Mouse (Mus musculus) embryonic facial prominence, embryonic 13.5 days (tissue): Measurements from ENCODE around the gene Reep3. TPM values are rescaled to one million over a fixed set of nuclear protein-coding genes. Genes with fewer than 3 reads are reported as not detected.

Source experiments
- ATAC-seq: fragments of 200-750 bp; cut with Nextera tagmentation; 2 replicates; pipeline ENCODE4 v1.8.0; 2017; ENCODE audit warnings: low read depth; ENCODE audit not compliant: insufficient number of reproducible peaks, insufficient read depth, low FRiP score, low TSS enrichment
- H3K27ac ChIP-seq: fragments of 300-500 bp; sonication (generic); 2 replicates; pipeline ENCODE4 v1.5.1; 2015; ENCODE audit warnings: moderate library complexity, mild to moderate bottlenecking, inconsistent platforms
- H3K27me3 ChIP-seq: fragments of 300-500 bp; sonication (generic); 2 replicates; pipeline ENCODE4 v1.6.1; 2015; ENCODE audit warnings: mild to moderate bottlenecking, inconsistent platforms
- H3K36me3 ChIP-seq: fragments of 300-500 bp; sonication (generic); 2 replicates; pipeline ENCODE4 v1.6.1; 2015; ENCODE audit warnings: mild to moderate bottlenecking, inconsistent platforms
- H3K4me1 ChIP-seq: fragments of 300-500 bp; sonication (generic); 2 replicates; pipeline ENCODE4 v1.6.1; 2015; ENCODE audit warnings: inconsistent platforms
- H3K4me2 ChIP-seq: fragments of 300-500 bp; sonication (generic); 2 replicates; pipeline ENCODE4 v1.6.1; 2015; ENCODE audit warnings: moderate library complexity, mild to moderate bottlenecking, inconsistent platforms
- H3K4me3 ChIP-seq: fragments of 300-500 bp; sonication (generic); 2 replicates; pipeline ENCODE4 v1.5.1; 2015; ENCODE audit warnings: mild to moderate bottlenecking, inconsistent platforms
- H3K9ac ChIP-seq: fragments of 300-500 bp; sonication (generic); 2 replicates; pipeline ENCODE4 v1.6.1; 2015; ENCODE audit warnings: mild to moderate bottlenecking, inconsistent platforms
- H3K9me3 ChIP-seq: fragments of 300-500 bp; sonication (generic); 2 replicates; pipeline ENCODE4 v1.6.1; 2016; ENCODE audit warnings: inconsistent platforms
- WGBS: fragments of 180-500 bp; shearing (Covaris S2); methylation state at CpG from one replicate; pipeline ENCODE4 v1.1.7; 2015; ENCODE audit warnings: mixed read lengths; 5-methylcytosine and 5-hydroxymethylcytosine counted together
- polyA plus RNA-seq: library from polyadenylated mRNA; unstranded; fragments of >200 nt; fragmentation: Nextera tagmentation; extraction: Ambion mirVana; gene quantifications from 2 replicates; pipeline ENCODE4 v1.2.1, GENCODE M21; 2015

The Reep3 gene
- polyA plus RNA-seq, 1 experiment from 2014 or later, result 46.3 TPM

DNA sequence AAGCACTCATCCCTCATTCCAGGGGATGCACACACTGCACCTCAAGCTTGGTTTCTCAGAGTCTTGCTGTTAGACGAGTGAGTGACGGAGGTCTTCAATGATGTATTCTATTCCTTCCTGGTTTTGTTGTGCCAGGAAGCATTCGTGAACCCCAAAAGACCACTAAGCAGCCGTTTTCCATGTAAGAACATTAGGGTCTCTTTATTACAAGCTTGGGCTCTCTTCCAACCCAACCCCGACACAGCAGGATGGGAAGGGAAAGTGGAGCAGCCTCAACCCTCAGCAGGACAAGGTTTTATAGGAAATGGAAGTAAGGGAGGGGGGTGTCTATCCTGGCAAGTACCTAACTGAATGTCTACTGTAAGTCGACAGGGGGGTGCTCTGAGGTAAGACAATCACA is 38.0 kb downstream of the Reep3 start:
- ATAC-seq, result no peak
- H3K4me2 ChIP-seq, result 0 out of 2 replicates have a peak overlapping the region, but pooled peaks have one; percentile 3
- WGBS, result 67% methylated on average over 6 of the region's 6 CpGs

DNA sequence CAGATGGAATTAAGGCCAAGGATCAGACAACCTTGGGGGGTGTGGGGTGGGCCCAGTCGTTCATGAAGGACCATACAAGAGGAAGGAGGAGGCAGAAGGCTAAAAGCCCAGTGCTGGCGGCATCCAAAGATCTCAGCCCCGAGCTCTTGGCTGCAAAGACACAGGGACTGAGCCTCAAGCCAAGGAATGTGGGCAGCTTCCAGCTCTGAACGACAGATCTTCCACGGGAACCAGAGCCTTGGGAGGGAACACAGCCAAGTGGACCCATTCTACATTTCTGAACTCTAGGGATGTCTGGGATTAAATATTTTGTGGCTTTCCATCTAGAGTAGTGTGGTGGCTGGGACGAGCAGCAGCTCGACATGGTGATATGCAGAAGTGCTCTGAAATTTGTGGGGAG is 38.4 kb downstream of the Reep3 start:
- no peak for ATAC-seq
- Histone ChIP-seq H3K4me1 (peaks cover 44% of the 10 kb centered on the region), H3K36me3 (no peaks in the 10 kb centered on the region), H3K27ac (peak overlapping the region; percentile 68), H3K9ac (no peak overlapping the region), H3K4me2 (0 out of 2 replicates have a peak overlapping the region, but pooled peaks have one; percentile 3), H3K27me3 (no peaks in the 10 kb centered on the region), H3K9me3 (no peaks in the 10 kb centered on the region), H3K4me3 (no peak overlapping the region)
- WGBS, result 61% methylated on average over 7 of the region's 7 CpGs

More for the DNA sequence above, 38.0 kb downstream of the Reep3 start:
- no peak overlapping the region for H3K9ac ChIP-seq
- H3K27me3 ChIP-seq, result no peaks in the 10 kb centered on the region
- H3K9me3 ChIP-seq, result no peaks in the 10 kb centered on the region
- peaks cover 40% of the 10 kb centered on the region for H3K4me1 ChIP-seq
- H3K27ac ChIP-seq, result peak overlapping the region; percentile 68
- no peaks in the 10 kb centered on the region for H3K36me3 ChIP-seq
- H3K4me3 ChIP-seq, result no peak overlapping the region

DNA sequence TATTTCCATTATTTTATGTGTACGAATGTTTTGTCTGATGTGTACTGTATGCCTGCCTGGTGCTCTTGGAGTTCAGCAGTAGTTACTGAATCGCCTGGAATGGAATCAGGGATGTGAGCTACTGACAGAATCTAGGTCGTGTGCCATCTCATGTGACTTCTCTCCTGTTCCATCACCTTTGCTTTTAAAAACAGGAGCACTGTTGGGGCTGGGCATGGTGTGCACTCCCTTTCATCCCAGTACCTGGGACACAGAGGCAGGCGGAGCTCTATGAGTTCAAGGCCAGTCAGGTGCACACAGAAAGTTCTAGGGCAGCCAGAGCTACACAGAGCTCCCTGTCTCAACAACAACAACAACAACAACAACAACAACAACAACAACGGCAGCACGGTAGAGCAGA is 39.0 kb downstream of the Reep3 start:
- no peak for ATAC-seq
- Histone ChIP-seq H3K4me3 (no peak overlapping the region), H3K4me2 (no peak overlapping the region), H3K4me1 (peaks cover 49% of the 10 kb centered on the region), H3K36me3 (no peaks in the 10 kb centered on the region), H3K9ac (no peak overlapping the region), H3K27me3 (no peaks in the 10 kb centered on the region), H3K9me3 (no peaks in the 10 kb centered on the region), H3K27ac (0 out of 2 replicates have a peak overlapping the region, but pooled peaks have one; percentile 68)
- 94% methylated on average over 6 of the region's 6 CpGs for WGBS

- H3K4me2 ChIP-seq, result no peak overlapping the region
- H3K9ac ChIP-seq, result no peak overlapping the region
- no peaks in the 10 kb centered on the region for H3K36me3 ChIP-seq
- no peak overlapping the region for H3K4me3 ChIP-seq
- ATAC-seq, result no peak
- H3K27me3 ChIP-seq, result no peaks in the 10 kb centered on the region
- peaks cover 54% of the 10 kb centered on the region for H3K4me1 ChIP-seq
- no peaks in the 10 kb centered on the region for H3K9me3 ChIP-seq
- H3K27ac ChIP-seq, result no peak overlapping the region
Observed at GRCm38 (mm10) chr10:67057208-67057607, 39.5 kb downstream of the Reep3 start.

DNA sequence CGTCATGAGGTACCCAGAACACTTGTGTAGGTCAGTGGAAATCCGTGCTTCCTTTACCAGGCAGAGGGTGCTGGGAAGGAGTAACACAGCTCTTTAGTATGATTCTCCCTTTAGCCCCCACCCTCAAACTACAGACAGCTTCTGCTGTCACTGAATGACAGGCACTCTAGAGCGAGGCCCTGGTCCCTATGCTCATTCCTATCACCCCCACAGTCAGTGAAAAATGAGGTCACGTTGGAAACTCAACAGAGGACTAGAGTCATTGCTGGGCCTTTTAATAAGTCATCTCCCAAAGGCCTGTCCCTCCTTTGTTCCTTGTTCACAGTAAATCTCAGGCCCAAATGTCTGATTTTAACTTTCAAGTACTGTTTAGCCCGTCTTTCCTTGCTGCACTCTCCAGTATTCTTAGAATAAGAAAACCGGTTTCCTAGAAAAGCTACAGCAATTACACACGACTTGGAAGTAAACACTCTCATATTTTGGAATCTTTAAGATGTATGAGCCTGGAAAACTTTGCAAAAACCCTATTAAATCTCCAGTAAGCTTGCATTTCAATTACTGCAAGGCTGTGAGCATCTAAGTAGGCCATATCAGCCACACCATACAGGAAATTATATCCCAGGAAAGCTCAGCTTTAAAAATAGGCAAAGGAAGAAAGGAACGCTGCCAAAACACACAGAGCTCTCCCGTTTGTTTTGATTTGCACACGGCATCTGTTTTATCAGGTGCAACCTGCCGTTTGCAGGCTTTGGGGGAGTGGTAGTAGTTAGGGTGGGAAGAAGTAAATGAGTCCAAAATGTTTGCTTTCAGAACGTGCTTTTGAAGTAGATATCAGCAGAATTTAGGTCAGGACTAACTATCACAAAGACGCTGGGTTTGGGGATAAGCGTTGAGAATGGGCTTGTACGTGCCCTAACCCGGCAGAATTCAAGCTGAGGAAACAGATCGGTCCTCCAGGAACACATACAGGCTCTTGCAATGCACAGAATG is 40.6 kb downstream of the Reep3 start:
- peak overlapping the region; percentile 14; the same call in 1 of the 2 replicates for H3K4me2 ChIP-seq
- no peaks in the 10 kb centered on the region for H3K36me3 ChIP-seq
- H3K9ac ChIP-seq, result no peak overlapping the region
- WGBS, result 48% methylated on average over 17 of the region's 17 CpGs
- peaks cover 52% of the 10 kb centered on the region for H3K4me1 ChIP-seq
- H3K4me3 ChIP-seq, result no peak overlapping the region
- H3K9me3 ChIP-seq, result no peaks in the 10 kb centered on the region
- no peak for ATAC-seq
- no peaks in the 10 kb centered on the region for H3K27me3 ChIP-seq
- H3K27ac ChIP-seq, result peak overlapping the region; percentile 76

DNA sequence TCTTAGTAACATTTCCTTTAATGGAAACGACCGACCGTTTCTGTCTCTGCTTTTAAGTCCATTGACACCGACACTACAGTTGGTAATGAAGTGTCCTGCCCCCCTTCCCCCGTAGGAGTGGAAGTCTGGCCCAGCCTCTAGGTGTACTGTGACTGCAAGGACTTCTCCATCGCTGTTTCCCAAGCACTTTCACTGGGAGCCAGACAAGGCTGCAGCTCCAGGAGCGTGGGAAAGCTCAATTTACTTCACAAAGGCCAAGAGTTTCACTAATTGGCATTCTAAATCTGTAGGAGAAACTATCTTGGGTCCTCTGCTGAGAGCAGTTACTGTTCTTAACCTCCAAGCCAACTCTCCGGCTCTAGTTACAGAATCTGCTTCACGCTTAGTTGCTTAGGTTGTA is 43.3 kb downstream of the Reep3 start:
- H3K9ac ChIP-seq, result no peak overlapping the region
- no peak overlapping the region for H3K4me2 ChIP-seq
- peaks cover 51% of the 10 kb centered on the region for H3K4me1 ChIP-seq
- ATAC-seq, result no peak
- H3K27ac ChIP-seq, result no peak overlapping the region
- no peaks in the 10 kb centered on the region for H3K9me3 ChIP-seq
- no peaks in the 10 kb centered on the region for H3K36me3 ChIP-seq
- H3K4me3 ChIP-seq, result no peak overlapping the region
- WGBS, result 29% methylated on average over 9 of the region's 9 CpGs
- no peaks in the 10 kb centered on the region for H3K27me3 ChIP-seq

GRCm38 (mm10) chr10:67052429-67052828 is 44.3 kb downstream of the Reep3 start:
- H3K9me3 ChIP-seq, result no peaks in the 10 kb centered on the region
- no peak overlapping the region for H3K4me3 ChIP-seq
- H3K4me2 ChIP-seq, result no peak overlapping the region
- H3K27me3 ChIP-seq, result no peaks in the 10 kb centered on the region
- no peak for ATAC-seq
- no peak overlapping the region for H3K9ac ChIP-seq
- no peak overlapping the region for H3K27ac ChIP-seq
- H3K36me3 ChIP-seq, result no peaks in the 10 kb centered on the region
- H3K4me1 ChIP-seq, result peaks cover 51% of the 10 kb centered on the region
- WGBS, result 77% methylated on average over 9 of the region's 9 CpGs

GRCm38 (mm10) chr10:67051466-67051865 is 45.3 kb downstream of the Reep3 start:
- H3K9ac ChIP-seq, result no peak overlapping the region
- H3K4me1 ChIP-seq, result peaks cover 47% of the 10 kb centered on the region
- no peak for ATAC-seq
- 38% methylated on average over 5 of the region's 5 CpGs for WGBS
- no peaks in the 10 kb centered on the region for H3K36me3 ChIP-seq
- H3K9me3 ChIP-seq, result no peaks in the 10 kb centered on the region
- H3K27me3 ChIP-seq, result no peaks in the 10 kb centered on the region
- no peak overlapping the region for H3K4me2 ChIP-seq
- H3K4me3 ChIP-seq, result no peak overlapping the region
- peak overlapping the region; percentile 16; the same call in 1 of the 2 replicates for H3K27ac ChIP-seq

- no peak for ATAC-seq
- Histone ChIP-seq H3K36me3 (no peaks in the 10 kb centered on the region), H3K4me2 (no peak overlapping the region), H3K9me3 (no peaks in the 10 kb centered on the region), H3K27me3 (no peaks in the 10 kb centered on the region), H3K9ac (no peak overlapping the region), H3K4me1 (peaks cover 43% of the 10 kb centered on the region), H3K27ac (no peak overlapping the region), H3K4me3 (no peak overlapping the region)
- WGBS, result 59% methylated on average over 7 of the region's 7 CpGs
Observed at GRCm38 (mm10) chr10:67050766-67051165, 46.0 kb downstream of the Reep3 start.

DNA sequence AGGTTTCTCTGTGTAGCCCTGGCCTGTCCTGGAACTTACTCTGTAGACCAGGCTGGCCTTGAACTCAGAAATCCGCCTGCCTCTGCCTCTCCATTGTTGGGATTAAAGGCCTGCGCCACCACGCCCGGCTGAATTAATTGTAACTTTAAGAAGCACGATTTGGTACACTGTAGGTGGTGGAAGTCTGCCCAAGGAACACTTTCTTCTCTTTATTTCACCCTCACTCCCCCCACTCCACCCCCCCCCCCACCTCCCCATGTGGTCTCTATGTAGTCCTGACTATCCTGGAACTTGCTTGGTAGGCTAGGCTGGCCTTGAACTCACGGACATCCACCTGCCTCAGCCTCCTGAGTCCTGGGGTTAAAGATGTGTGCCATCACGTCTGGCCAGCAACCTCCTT is 47.1 kb downstream of the Reep3 start:
- WGBS, result 94% methylated on average over 7 of the region's 7 CpGs

GRCm38 (mm10) chr10:67048871-67049615 is 47.7 kb downstream of the Reep3 start:
- 89% methylated on average over 13 of the region's 13 CpGs for WGBS
- ATAC-seq, result no peak
- Histone ChIP-seq H3K9me3 (no peaks in the 10 kb centered on the region), H3K27me3 (no peaks in the 10 kb centered on the region), H3K4me1 (peaks cover 51% of the 10 kb centered on the region), H3K4me2 (no peak overlapping the region), H3K36me3 (no peaks in the 10 kb centered on the region), H3K27ac (no peak overlapping the region), H3K9ac (no peak overlapping the region), H3K4me3 (no peak overlapping the region)

More for the DNA sequence above, 47.1 kb downstream of the Reep3 start:
- no peak overlapping the region for H3K4me2 ChIP-seq
- H3K27me3 ChIP-seq, result no peaks in the 10 kb centered on the region
- H3K9ac ChIP-seq, result no peak overlapping the region
- H3K4me1 ChIP-seq, result peaks cover 49% of the 10 kb centered on the region
- no peak overlapping the region for H3K4me3 ChIP-seq
- no peaks in the 10 kb centered on the region for H3K9me3 ChIP-seq
- H3K36me3 ChIP-seq, result no peaks in the 10 kb centered on the region
- H3K27ac ChIP-seq, result no peak overlapping the region
- no peak for ATAC-seq
